Comparison of ENCODE assay signal across 31 mouse cellular contexts in genomic region chr4:130213857-130214256, GRCm38 (mm10). TPM values are rescaled to one million over a fixed set of nuclear protein-coding genes. Genes with fewer than 3 reads are reported as not detected.
A peak's percentile ranks its signal among the peaks of the same experiment; 100 is the strongest.
DNase-seq lines count a peak whose midpoint lies in the region; ATAC-seq and TF ChIP-seq lines count a peak whose summit lies in the region.
"Had no signal": no experiment of that assay in that cellular context is flagged by ENCODE, and none has a peak within 500 bp of the region (broad histone marks: within the 10 kb centered on the region; RNA-seq: fewer than 3 reads in every experiment).

No protein-coding gene starts in this region.

- no peak overlapping the region for H3K4me2 ChIP-seq in heart, embryonic 12.5 days
- peak overlapping the region; percentile 39 for H3K4me2 ChIP-seq in liver, embryonic 15.5 days
- no peak overlapping the region for H3K4me2 ChIP-seq in intestine, postnatal 0 days (replicated peaks; ENCODE audit: low read depth)
- H3K4me2 ChIP-seq: embryonic facial prominence, embryonic 12.5 days; limb, embryonic 15.5 days; neural tube, embryonic 13.5 days had no signal

- peak; percentile 63; the same call in 1 of the 2 replicates for ATAC-seq in heart, embryonic 12.5 days (ENCODE audit: insufficient number of reproducible peaks, low FRiP score)
- peak; percentile 65; the same call in 1 of the 2 replicates for ATAC-seq in erythroid progenitor cell, adult 5-6 weeks (replicated peaks; ENCODE audit: low FRiP score, poor library complexity, severe bottlenecking)
- peak; percentile 72 for ATAC-seq in liver, embryonic 15.5 days (ENCODE audit: insufficient read depth)
- no peak for ATAC-seq in intestine, postnatal 0 days
- ATAC-seq: forebrain, embryonic 14.5 days; hindbrain, postnatal 0 days; intestine, embryonic 16.5 days; midbrain, embryonic 16.5 days had no signal

- no peak overlapping the region for H3K9ac ChIP-seq in heart, embryonic 12.5 days
- H3K9ac ChIP-seq in liver, embryonic 15.5 days: no peak overlapping the region
- no peak overlapping the region for H3K9ac ChIP-seq in intestine, postnatal 0 days (ENCODE audit: low read depth, low read length)
- H3K9ac ChIP-seq: embryonic facial prominence, embryonic 12.5 days; limb, embryonic 15.5 days; neural tube, embryonic 13.5 days had no signal

- H3K4me3 ChIP-seq in heart, embryonic 12.5 days: no peak overlapping the region
- no peak overlapping the region for H3K4me3 ChIP-seq in liver, embryonic 15.5 days (replicated peaks)
- no peak overlapping the region for H3K4me3 ChIP-seq in intestine, postnatal 0 days (ENCODE audit: low read depth, low read length)
- H3K4me3 ChIP-seq: embryonic facial prominence, embryonic 12.5 days; left cerebral cortex, adult 2 months; limb, embryonic 15.5 days; midbrain, embryonic 10.5 days; myocyte; neural tube, embryonic 13.5 days had no signal

- intact Hi-C loops in heart, postnatal 25 days (cut with DNase I): no loop called here

- no peak for DNase-seq in heart, postnatal 25 days (ENCODE audit: low spot score)
- DNase-seq in embryo, embryonic 11 days: no peak
- no peak for DNase-seq in adrenal gland, adult 2 months
- DNase-seq: adrenal gland, postnatal 10 days; cerebellum, adult 9-10 months; gastrocnemius, postnatal 25 days; kidney, postnatal 25 days; left cerebral cortex, postnatal 4 days; lung, postnatal 4 days had no signal

- H3K9me3 ChIP-seq in heart, embryonic 12.5 days (replicated peaks): no peaks in the 10 kb centered on the region
- H3K9me3 ChIP-seq in liver, embryonic 15.5 days (replicated peaks): no peaks in the 10 kb centered on the region
- H3K9me3 ChIP-seq in intestine, postnatal 0 days (ENCODE audit: control insufficient read depth): no peaks in the 10 kb centered on the region
- H3K9me3 ChIP-seq: embryonic facial prominence, embryonic 12.5 days; limb, embryonic 15.5 days; midbrain, embryonic 10.5 days; neural tube, embryonic 13.5 days had no signal

- WGBS in heart, embryonic 12.5 days: 64% methylated on average over 10 of the region's 10 CpGs
- WGBS in liver, embryonic 15.5 days (ENCODE audit: insufficient replicate concordance): 45% methylated on average over 10 of the region's 10 CpGs
- 76% methylated on average over 10 of the region's 10 CpGs for WGBS in intestine, postnatal 0 days

- no peak for TF ChIP-seq CTCF in intestine, postnatal 0 days (IDR thresholded peaks at IDR 0.05; ENCODE audit: low read depth)

- no peaks in the 10 kb centered on the region for H3K4me1 ChIP-seq in heart, embryonic 12.5 days (replicated peaks)
- H3K4me1 ChIP-seq in liver, embryonic 15.5 days (replicated peaks): peaks cover 44% of the 10 kb centered on the region
- H3K4me1 ChIP-seq in intestine, postnatal 0 days (replicated peaks; ENCODE audit: control insufficient read depth, insufficient read depth, low read length): no peaks in the 10 kb centered on the region
- H3K4me1 ChIP-seq: embryonic facial prominence, embryonic 12.5 days; limb, embryonic 15.5 days; midbrain, embryonic 10.5 days; neural tube, embryonic 13.5 days had no signal

- peaks cover 3% of the 10 kb centered on the region; the same call in 1 of the 2 replicates for H3K27me3 ChIP-seq in heart, embryonic 12.5 days (replicated peaks)
- 0 out of 2 replicates have a peak, but pooled peaks cover under 1% of the 10 kb centered on the region for H3K27me3 ChIP-seq in liver, embryonic 15.5 days
- no peaks in the 10 kb centered on the region for H3K27me3 ChIP-seq in intestine, postnatal 0 days (replicated peaks; ENCODE audit: control insufficient read depth, insufficient read depth, low read length)
- H3K27me3 ChIP-seq: embryonic facial prominence, embryonic 12.5 days; limb, embryonic 15.5 days; neural tube, embryonic 13.5 days had no signal

- no peaks in the 10 kb centered on the region for H3K36me3 ChIP-seq in heart, embryonic 12.5 days
- H3K36me3 ChIP-seq in liver, embryonic 15.5 days (replicated peaks): no peaks in the 10 kb centered on the region
- no peaks in the 10 kb centered on the region for H3K36me3 ChIP-seq in intestine, postnatal 0 days (ENCODE audit: control insufficient read depth, insufficient read depth)
- H3K36me3 ChIP-seq: embryonic facial prominence, embryonic 12.5 days; limb, embryonic 15.5 days; midbrain, embryonic 10.5 days; neural tube, embryonic 13.5 days had no signal

- no peak overlapping the region for H3K27ac ChIP-seq in heart, embryonic 12.5 days (ENCODE audit: poor library complexity, severe bottlenecking)
- peak overlapping the region; percentile 68 for H3K27ac ChIP-seq in liver, embryonic 15.5 days (replicated peaks)
- no peak overlapping the region for H3K27ac ChIP-seq in intestine, postnatal 0 days (ENCODE audit: low read depth, low read length)
- H3K27ac ChIP-seq: embryonic facial prominence, embryonic 12.5 days; hindbrain, postnatal 0 days; left cerebral cortex, adult 2 months; limb, embryonic 15.5 days; midbrain, embryonic 10.5 days; neural tube, embryonic 13.5 days had no signal

RNA-seq across cellular contexts. Expression of gene Gm853, which starts 8.3 kb away (rescaled TPM):
- polyA plus RNA-seq in heart, embryonic 12.5 days (2016; fragmentation: Nextera tagmentation; extraction: Ambion mirVana): not detected in 2 replicates
- total RNA-seq in heart, postnatal 25 days (2021): not detected
- total RNA-seq in erythroid progenitor cell, adult 5-6 weeks (2015; ENCODE audit: low replicate concordance): not detected in 2 replicates
- not detected in 2 replicates for total RNA-seq in erythroid progenitor cell, adult 5-6 weeks (2017; ENCODE audit: low replicate concordance)
- not detected in 2 replicates for polyA plus RNA-seq in liver, embryonic 15.5 days (2015; fragmentation: Nextera tagmentation; extraction: Ambion mirVana)
- polyA plus RNA-seq in intestine, postnatal 0 days (2015; fragmentation: Nextera tagmentation; extraction: Ambion mirVana): not detected in 2 replicates
- not detected for total RNA-seq in adrenal gland, adult 2 months (2021)
- not detected in 2 replicates for polyA plus RNA-seq in adrenal gland, adult 2 months (2012; rRNA removed)
- total RNA-seq: adrenal gland, postnatal 10 days; common myeloid progenitor, adult 5-6 weeks; gastrocnemius, postnatal 25 days; heart, adult 8-10 months; left cerebral cortex, adult 2 months; left cerebral cortex, postnatal 4 days had no signal
- polyA plus RNA-seq: embryonic facial prominence, embryonic 12.5 days; heart, postnatal 0 days; intestine, embryonic 16.5 days; kidney, embryonic 14.5 days; limb, embryonic 15.5 days; lung, embryonic 16.5 days; midbrain, embryonic 16.5 days; myocyte; neural tube, embryonic 13.5 days; spleen, adult 2 months; testis, adult 2 months; urinary bladder, adult 2 months had no signal

RNA-seq across cellular contexts. Expression of gene Tinagl1, which starts 38.9 kb away (rescaled TPM):
- 46.6 and 49.8 TPM in 2 replicates for polyA plus RNA-seq in heart, embryonic 12.5 days (2016; fragmentation: Nextera tagmentation; extraction: Ambion mirVana)
- 10 to 100 TPM; 56.0 to 69.2 TPM for total RNA-seq in heart, postnatal 25 days (2021)
- 199 and 217 TPM in 2 replicates for total RNA-seq in erythroid progenitor cell, adult 5-6 weeks (2015; ENCODE audit: low replicate concordance)
- 249 and 265 TPM in 2 replicates for total RNA-seq in erythroid progenitor cell, adult 5-6 weeks (2017; ENCODE audit: low replicate concordance)
- polyA plus RNA-seq in liver, embryonic 15.5 days (2015; fragmentation: Nextera tagmentation; extraction: Ambion mirVana): 41.1 and 47.6 TPM in 2 replicates
- polyA plus RNA-seq in intestine, postnatal 0 days (2015; fragmentation: Nextera tagmentation; extraction: Ambion mirVana): 87.2 and 88.8 TPM in 2 replicates
- 100 to 1,000 TPM; 115 to 136 TPM for total RNA-seq in adrenal gland, adult 2 months (2021)
- 311 and 341 TPM in 2 replicates for polyA plus RNA-seq in adrenal gland, adult 2 months (2012; rRNA removed)
